Mouse (Mus musculus): ENCODE results near the gene Ddb1.

Gene Ddb1

GRCm38 (mm10) chr19:10658406-10658805 lies 53.3 kb downstream of the Ddb1 start:
- in situ Hi-C loops (cut with MboI, MseI): loop anchor here (10.0 to 25.0 kb wide), 2 partner anchors 1004 to 1176 kb away; partner anchors contain the start of genes Olfr1417 and Oosp2

GRCm38 (mm10) chr19:10661373-10661772 lies 56.2 kb downstream of the Ddb1 start:
- in situ Hi-C loops (cut with MboI, MseI): loop anchor here (10.0 to 25.0 kb wide), 2 partner anchors 643 to 1001 kb away; partner anchors contain the start of gene Oosp2

GRCm38 (mm10) chr19:10661919-10662318 lies 56.8 kb downstream of the Ddb1 start:
- in situ Hi-C loops (cut with MboI, MseI): loop anchor here (10.0 to 25.0 kb wide), 2 partner anchors 643 to 1000 kb away; partner anchors contain the start of gene Oosp2

- in situ Hi-C loops (cut with MboI, MseI): loop anchor here (10.0 to 25.0 kb wide), 2 partner anchors 642 to 1000 kb away; partner anchors contain the start of gene Oosp2
Observed at GRCm38 (mm10) chr19:10662665-10663064, 57.5 kb downstream of the Ddb1 start.

GRCm38 (mm10) chr19:10665093-10665492 lies 60.0 kb downstream of the Ddb1 start:
- in situ Hi-C loops (cut with MboI, MseI): loop anchor here (5.0 to 25.0 kb wide), 3 partner anchors 297 to 997 kb away; partner anchors contain the start of gene Oosp2

GRCm38 (mm10) chr19:10665499-10665898 lies 60.4 kb downstream of the Ddb1 start:
- in situ Hi-C loops (cut with MboI, MseI): loop anchor here (5.0 to 25.0 kb wide), 3 partner anchors 297 to 997 kb away; partner anchors contain the start of gene Oosp2

GRCm38 (mm10) chr19:10671319-10671718 lies 66.2 kb downstream of the Ddb1 start:
- in situ Hi-C loops (cut with MboI, MseI): loop anchor here (25.0 kb wide), 1 partner anchor 991 kb away; the partner anchor contains the start of gene Oosp2

DNA sequence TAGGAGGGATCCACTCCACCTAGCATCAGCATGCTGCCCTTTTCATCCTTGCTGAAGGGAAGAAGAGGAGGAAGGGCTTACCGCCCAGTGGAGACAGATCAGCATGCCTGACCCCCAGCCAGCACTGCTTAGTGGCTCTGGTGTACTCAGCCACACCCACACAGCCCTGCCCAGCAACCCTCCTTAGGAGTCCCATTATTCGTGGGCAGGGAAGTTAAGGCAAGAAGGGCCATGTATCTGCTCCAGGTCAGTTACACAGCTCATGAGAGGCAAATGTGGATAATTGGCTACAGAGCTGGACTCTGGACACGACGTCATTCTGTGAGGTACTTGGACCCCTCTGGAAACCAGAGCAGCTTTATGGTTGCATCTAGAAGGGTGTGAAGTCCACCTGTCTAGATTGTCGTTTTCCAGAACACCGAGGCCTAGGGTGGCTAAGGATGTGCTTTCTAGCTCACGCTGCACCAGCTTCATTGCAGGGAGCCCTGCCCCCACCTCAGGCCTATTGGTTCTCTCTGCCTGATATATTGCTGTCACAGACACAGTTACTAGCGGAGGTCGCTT lies 66.8 kb downstream of the Ddb1 start:
- in situ Hi-C loops (cut with MboI, MseI): loop anchor here (25.0 kb wide), 1 partner anchor 990 kb away; the partner anchor contains the start of gene Oosp2

DNA sequence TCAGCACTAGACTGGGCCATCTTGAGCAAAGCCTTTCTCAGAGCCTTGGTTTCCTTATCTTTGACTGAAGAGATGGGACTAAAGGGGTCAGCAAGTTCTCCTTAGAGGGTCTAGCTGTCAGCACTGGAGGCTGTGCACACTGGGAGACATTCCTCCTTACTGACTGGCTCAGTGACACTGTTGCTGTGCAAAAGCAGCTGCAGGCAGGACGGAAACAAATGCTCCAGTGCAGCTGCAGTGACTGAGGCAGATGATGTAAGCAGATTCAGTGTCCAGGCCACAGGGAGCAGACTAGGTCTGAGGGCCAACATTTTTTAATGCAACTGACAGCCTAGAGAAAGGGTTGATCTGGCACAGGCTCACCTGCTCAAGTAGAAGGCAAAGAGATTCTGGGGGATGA lies 68.1 kb downstream of the Ddb1 start:
- in situ Hi-C loops (cut with MboI, MseI): loop anchor here (25.0 kb wide), 1 partner anchor 989 kb away; the partner anchor contains the start of gene Oosp2

DNA sequence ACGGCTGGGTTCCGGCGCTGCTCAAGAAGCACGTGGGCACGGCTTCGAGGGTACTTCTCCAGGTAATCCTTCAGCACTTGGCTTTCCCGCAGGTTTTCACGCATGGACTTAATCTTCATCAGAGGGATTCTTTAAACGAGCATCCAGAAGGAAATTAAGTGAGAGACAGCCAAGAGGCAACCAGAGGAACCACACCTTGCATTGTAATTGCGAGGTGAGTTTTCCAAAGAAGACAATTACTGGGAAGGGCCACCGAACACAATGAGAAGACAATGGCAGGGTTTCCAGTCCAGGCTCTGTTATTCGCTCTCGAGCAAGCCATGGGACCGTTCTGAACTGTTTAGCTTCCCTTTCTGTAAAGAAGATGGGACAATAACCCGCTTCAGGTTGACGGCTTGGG lies 71.5 kb downstream of the Ddb1 start:
- in situ Hi-C loops (cut with MboI, MseI): no loop called here

DNA sequence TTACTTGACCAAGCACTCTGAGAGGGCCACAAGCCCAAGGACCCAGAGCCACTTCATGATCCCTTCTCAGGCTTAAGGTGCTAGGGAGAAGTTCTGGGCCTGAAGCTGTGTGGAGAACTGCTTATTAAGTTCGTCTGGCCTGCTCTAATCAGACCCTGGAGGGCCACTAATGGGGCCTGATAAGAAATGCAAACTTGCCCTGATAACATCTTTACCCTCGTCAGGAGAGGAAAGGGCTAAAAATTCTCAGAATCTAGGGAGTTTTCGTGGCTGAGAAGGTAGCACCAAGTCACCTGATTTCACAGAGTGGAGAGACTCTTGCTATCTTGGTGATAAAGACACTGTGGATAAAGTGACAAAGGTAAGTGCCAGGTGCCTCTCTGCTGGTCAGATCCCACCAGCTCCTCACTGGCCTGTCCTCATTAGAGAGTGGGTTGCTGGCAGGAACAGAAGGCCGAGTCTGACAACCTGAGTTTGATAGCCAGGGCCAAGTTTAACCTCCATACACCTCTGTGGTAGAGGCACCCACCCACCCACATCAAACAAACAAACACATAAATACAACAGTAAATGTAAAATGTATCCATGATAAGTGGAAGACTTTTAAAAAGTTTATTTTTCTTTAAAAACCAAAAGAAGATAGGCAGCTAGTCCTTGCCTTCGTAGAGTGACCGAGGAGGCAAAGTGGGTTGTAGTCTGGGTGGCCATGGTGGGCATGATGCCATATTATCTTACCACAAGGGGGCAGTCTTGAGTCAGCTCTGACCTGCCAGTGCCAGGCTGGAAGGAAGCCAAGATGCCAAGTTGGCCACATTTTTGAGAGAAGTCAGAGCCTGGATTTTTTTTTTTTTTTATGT lies 73.0 kb downstream of the Ddb1 start, which contains the start of gene Pga5:
TSS of gene Pga5 (minus strand) at position 157 of the 857 bp plus-strand sequence.
- in situ Hi-C loops (cut with MboI, MseI): no loop called here

DNA sequence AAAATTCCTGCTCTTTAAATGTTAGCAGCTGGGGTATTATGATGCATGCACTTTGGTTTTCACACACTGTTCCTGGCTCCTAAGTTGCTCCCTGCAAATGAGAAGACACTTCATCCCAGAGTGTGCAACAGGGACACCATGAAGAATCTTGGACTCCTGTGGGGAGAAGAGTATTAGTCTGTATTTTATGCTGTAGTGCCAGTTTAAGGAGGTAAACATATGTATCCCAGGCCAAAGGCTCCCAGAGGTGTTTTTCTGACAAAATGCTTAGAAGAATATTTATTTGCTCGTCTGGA lies 73.6 kb downstream of the Ddb1 start:
- in situ Hi-C loops (cut with MboI, MseI): no loop called here
